Mouse (Mus musculus) heart, embryonic 11.5 days (tissue): ENCODE results near the gene Pgls. TPM values are rescaled to one million over a fixed set of nuclear protein-coding genes. Genes with fewer than 3 reads are reported as not detected.

Experiments used
- ATAC-seq: fragments of 200-750 bp; cut with Nextera tagmentation; replicated peaks from 2 replicates; pipeline ENCODE4 v1.8.0; 2017; ENCODE audit warnings: moderate library complexity; ENCODE audit not compliant: insufficient number of reproducible peaks, low FRiP score, low TSS enrichment
- H3K27ac ChIP-seq: fragments of 300-500 bp; sonication (generic); 2 replicates; pipeline ENCODE4 v1.5.1; 2014; ENCODE audit warnings: mild to moderate bottlenecking, low read depth, low read length
- H3K27me3 ChIP-seq: fragments of 300-500 bp; sonication (generic); 2 replicates; pipeline ENCODE4 v1.6.1; 2014; ENCODE audit warnings: mild to moderate bottlenecking, low read length, mixed read lengths; ENCODE audit not compliant: control insufficient read depth, insufficient read depth
- H3K36me3 ChIP-seq: fragments of 300-500 bp; sonication (generic); 2 replicates; pipeline ENCODE4 v1.6.1; 2014; ENCODE audit warnings: mild to moderate bottlenecking, low read length, moderate library complexity, mixed read lengths; ENCODE audit not compliant: control insufficient read depth, insufficient read depth
- H3K4me1 ChIP-seq: fragments of 300-500 bp; sonication (generic); 2 replicates; pipeline ENCODE4 v1.6.1; 2014; ENCODE audit warnings: low read length; ENCODE audit not compliant: control insufficient read depth, insufficient read depth
- H3K4me2 ChIP-seq: fragments of 300-500 bp; sonication (generic); 2 replicates; pipeline ENCODE4 v1.6.1; 2014; ENCODE audit warnings: mild to moderate bottlenecking, moderate library complexity
- H3K4me3 ChIP-seq: fragments of 300-500 bp; sonication (generic); 2 replicates; pipeline ENCODE4 v1.5.1; 2014; ENCODE audit warnings: low read depth, low read length
- H3K9ac ChIP-seq: fragments of 300-500 bp; sonication (generic); 2 replicates; pipeline ENCODE4 v1.6.1; 2014; ENCODE audit warnings: mild to moderate bottlenecking, low read depth, low read length, moderate library complexity
- H3K9me3 ChIP-seq: fragments of 300-500 bp; sonication (generic); replicated peaks from 2 replicates; pipeline ENCODE4 v1.6.1; 2016; ENCODE audit warnings: low read length; ENCODE audit not compliant: control insufficient read depth
- WGBS: fragments of 180-500 bp; shearing (Covaris S2); extraction: QIAGEN DNeasy Blood & Tissue Kit; methylation state at CpG from one replicate; pipeline ENCODE4 v1.1.7; 2014; ENCODE audit not compliant: insufficient replicate concordance; 5-methylcytosine and 5-hydroxymethylcytosine counted together
- polyA plus RNA-seq: library from polyadenylated mRNA; unstranded; fragments of >200 nt; fragmentation: Nextera tagmentation; extraction: Ambion mirVana; gene quantifications from 2 replicates; pipeline ENCODE4 v1.2.1, GENCODE M21; 2014

The Pgls gene
- polyA plus RNA-seq, 1 experiment from 2014 or later, result 194 TPM

DNA sequence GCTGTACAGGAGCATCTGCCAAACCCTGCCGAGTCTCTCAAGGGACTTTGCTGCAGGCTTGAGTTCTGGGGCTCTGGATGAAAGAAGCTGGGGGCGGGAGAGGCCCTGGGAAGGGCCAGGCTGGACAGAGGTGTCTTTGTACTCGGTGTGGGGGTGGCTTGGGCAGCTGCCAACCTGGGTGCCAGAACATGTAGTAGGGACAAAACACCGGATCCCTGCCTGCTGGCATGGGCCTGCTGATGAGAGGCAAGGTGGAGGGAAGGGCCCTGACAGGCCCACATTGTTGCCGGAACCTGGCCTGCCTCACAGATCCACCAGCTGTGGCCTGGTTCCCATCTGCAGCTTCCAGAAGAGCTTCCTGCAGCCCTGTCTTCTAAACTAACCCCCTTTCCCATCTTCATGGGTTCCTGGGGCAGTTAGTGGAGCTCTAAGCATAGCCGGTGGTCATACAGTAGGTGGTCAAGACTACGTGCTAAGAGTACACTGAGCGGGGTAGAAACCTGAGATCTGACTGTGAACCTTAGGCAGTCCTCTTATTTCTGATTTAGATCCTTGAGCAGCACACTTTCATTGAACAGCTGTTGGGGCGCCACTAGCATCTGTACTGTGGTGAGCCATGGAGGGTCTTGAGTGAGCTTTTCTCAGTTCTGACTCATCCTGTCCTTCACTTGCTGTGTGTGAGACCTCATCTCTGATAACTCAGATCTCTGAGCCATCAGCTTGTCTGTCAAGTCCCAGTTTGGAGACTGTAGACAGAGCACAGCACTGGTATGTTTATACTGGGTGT lies 18.9 kb upstream of the Pgls start:
- H3K9ac ChIP-seq, result no peak overlapping the region
- no peaks in the 10 kb centered on the region for H3K36me3 ChIP-seq
- no peak overlapping the region for H3K4me2 ChIP-seq
- 72% methylated on average over 9 of the region's 9 CpGs for WGBS
- no peak overlapping the region for H3K4me3 ChIP-seq
- peaks cover 12% of the 10 kb centered on the region for H3K4me1 ChIP-seq
- ATAC-seq, result no peak
- peaks cover 13% of the 10 kb centered on the region for H3K27me3 ChIP-seq
- no peaks in the 10 kb centered on the region for H3K9me3 ChIP-seq
- no peak overlapping the region for H3K27ac ChIP-seq

DNA sequence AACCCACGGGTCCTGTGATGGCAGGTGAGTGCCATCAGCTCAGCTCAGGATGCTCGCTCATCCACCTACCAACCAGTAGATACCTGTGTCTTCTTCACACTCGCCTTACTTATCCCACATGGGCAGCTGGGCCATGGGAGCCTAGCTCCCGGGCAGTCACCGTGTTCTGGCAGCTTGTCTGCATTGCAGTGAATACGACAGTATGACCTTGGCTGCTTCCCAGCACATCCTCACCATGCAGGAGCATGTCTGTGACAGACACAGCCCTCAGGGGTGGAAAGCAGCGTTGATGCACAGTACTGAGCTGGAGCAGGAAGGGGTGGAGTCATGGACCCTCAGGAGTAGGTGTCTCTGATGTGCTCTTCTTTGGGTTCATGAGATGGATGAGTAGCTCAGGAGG lies 17.6 kb upstream of the Pgls start:
- Histone ChIP-seq H3K4me1 (peaks cover 7% of the 10 kb centered on the region; the same call in 1 of the 2 replicates), H3K4me2 (no peak overlapping the region), H3K4me3 (no peak overlapping the region), H3K9me3 (no peaks in the 10 kb centered on the region), H3K27me3 (no peaks in the 10 kb centered on the region), H3K9ac (no peak overlapping the region), H3K36me3 (no peaks in the 10 kb centered on the region), H3K27ac (no peak overlapping the region)
- WGBS, result 66% methylated on average over 7 of the region's 7 CpGs
- ATAC-seq, result no peak

DNA sequence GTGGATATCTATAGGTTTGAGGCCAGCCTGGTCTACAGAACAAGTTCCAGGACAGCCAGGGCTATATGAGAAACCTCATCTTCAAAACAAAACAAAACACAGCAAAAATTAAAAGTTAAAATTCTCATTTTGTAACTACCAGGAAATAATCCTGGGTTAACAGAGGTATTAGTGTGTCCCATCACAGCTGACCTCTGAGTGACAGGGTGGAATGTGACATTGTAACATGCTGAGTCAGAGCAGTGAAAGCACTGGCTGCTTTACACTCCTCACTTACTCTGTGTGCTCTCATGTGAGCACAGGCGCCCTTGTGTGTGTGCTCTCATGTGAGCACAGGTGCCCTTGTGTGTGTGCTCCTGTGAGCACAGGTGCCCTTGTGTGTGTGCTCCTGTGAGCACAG lies 17.0 kb upstream of the Pgls start:
- no peak for ATAC-seq
- no peak overlapping the region for H3K4me2 ChIP-seq
- 62% methylated on average over 1 of the region's 1 CpGs for WGBS
- no peak overlapping the region for H3K9ac ChIP-seq
- H3K4me3 ChIP-seq, result no peak overlapping the region
- no peak overlapping the region for H3K27ac ChIP-seq
- H3K9me3 ChIP-seq, result no peaks in the 10 kb centered on the region
- peaks cover 7% of the 10 kb centered on the region; the same call in 1 of the 2 replicates for H3K4me1 ChIP-seq
- H3K27me3 ChIP-seq, result no peaks in the 10 kb centered on the region
- no peaks in the 10 kb centered on the region for H3K36me3 ChIP-seq

DNA sequence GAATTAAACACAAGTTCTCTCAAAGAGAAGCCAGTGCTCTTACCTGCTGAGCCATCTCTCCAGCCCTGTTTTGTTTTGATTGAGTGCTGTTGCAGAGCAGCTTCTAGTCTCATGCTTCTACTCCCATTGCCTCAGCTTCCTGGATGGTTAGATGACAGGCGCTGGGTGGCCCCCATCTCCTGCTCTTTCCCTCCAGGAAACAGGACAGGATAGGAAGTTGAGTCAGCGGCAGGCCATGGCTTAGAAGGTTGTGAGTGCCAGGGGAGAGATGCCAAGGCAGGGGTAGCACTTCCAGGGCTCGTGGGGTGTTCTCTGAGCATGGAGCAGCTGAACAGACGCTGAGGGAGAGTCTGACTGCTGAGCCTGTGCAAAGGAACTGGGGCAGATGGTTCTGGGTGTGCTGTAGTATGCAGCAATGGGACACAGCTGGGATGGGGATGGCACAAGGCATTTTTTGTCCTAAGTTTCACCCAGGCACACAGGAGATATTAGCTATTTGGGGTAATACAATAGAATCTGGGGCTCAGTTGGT lies 14.1 kb upstream of the Pgls start:
- ATAC-seq, result no peak
- Histone ChIP-seq H3K4me3 (no peak overlapping the region), H3K27me3 (0 out of 2 replicates have a peak, but pooled peaks cover 3% of the 10 kb centered on the region), H3K4me1 (no peaks in the 10 kb centered on the region), H3K36me3 (no peaks in the 10 kb centered on the region), H3K4me2 (no peak overlapping the region), H3K9me3 (no peaks in the 10 kb centered on the region), H3K27ac (no peak overlapping the region), H3K9ac (no peak overlapping the region)
- WGBS, result 48% methylated on average over 4 of the region's 4 CpGs

DNA sequence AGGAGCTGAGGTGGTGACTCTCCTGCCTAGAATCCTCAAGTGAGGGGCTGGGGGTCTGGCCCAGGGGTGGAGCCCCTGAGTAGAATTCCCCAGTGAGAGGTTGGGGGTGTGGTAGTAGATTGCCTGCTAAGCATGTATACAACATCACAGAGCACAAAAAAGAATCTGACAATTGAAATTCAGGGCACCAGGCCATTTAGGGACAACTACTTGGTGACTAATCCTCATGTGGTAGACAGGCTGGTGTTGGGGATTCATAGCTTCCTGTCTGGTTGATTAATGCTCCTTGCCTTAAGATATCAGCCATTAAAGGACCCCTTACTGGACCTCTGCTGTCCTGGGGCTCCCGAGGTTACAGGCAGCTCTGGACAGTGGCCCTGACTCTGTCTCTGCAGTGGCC lies 13.0 kb upstream of the Pgls start:
- 63% methylated on average over 1 of the region's 1 CpGs for WGBS
- Histone ChIP-seq H3K4me2 (no peak overlapping the region), H3K9ac (no peak overlapping the region), H3K36me3 (no peaks in the 10 kb centered on the region), H3K27ac (no peak overlapping the region), H3K9me3 (no peaks in the 10 kb centered on the region), H3K4me1 (no peaks in the 10 kb centered on the region), H3K27me3 (0 out of 2 replicates have a peak, but pooled peaks cover 3% of the 10 kb centered on the region), H3K4me3 (no peak overlapping the region)
- ATAC-seq, result no peak

DNA sequence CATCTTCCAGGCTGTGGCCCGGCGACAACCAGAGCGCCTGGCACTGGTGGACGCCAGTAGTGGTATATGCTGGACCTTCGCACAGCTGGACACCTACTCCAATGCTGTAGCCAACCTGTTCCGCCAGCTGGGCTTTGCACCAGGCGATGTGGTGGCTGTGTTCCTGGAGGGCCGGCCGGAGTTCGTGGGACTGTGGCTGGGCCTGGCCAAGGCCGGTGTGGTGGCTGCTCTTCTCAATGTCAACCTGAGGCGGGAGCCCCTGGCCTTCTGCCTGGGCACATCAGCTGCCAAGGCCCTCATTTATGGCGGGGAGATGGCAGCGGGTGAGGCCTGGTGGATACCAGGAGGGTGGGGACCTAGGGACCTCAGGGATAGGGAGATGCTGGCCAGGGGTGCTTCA lies 12.5 kb upstream of the Pgls start:
- Histone ChIP-seq H3K9me3 (no peaks in the 10 kb centered on the region), H3K9ac (no peak overlapping the region), H3K4me1 (no peaks in the 10 kb centered on the region), H3K27me3 (0 out of 2 replicates have a peak, but pooled peaks cover 3% of the 10 kb centered on the region), H3K4me2 (no peak overlapping the region), H3K36me3 (no peaks in the 10 kb centered on the region), H3K27ac (no peak overlapping the region), H3K4me3 (no peak overlapping the region)
- 86% methylated on average over 14 of the region's 14 CpGs for WGBS
- no peak for ATAC-seq

DNA sequence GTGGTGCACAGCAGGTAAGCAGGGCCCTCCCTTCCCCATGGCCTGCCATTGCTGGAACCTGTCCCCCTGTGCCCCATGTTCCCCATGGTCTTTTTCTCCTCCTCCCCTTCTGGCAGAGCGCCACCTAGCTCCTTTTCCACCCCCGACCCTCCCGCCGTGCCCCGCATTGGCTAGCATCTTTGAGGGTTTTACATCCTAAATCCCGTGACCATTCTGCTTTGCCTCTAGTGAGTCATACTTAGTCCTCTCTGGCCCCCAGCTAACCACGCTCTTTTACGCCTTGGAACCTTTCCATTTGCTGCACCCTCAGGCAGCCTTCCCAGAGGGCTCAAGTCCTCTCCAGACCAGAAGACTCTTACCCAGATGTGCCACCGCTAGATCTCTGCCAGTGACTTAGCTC lies 11.8 kb upstream of the Pgls start:
- Histone ChIP-seq H3K27ac (no peak overlapping the region), H3K27me3 (0 out of 2 replicates have a peak, but pooled peaks cover 6% of the 10 kb centered on the region), H3K36me3 (no peaks in the 10 kb centered on the region), H3K4me1 (no peaks in the 10 kb centered on the region), H3K9me3 (no peaks in the 10 kb centered on the region), H3K9ac (no peak overlapping the region), H3K4me3 (no peak overlapping the region), H3K4me2 (no peak overlapping the region)
- ATAC-seq, result no peak
- 47% methylated on average over 9 of the region's 9 CpGs for WGBS

DNA sequence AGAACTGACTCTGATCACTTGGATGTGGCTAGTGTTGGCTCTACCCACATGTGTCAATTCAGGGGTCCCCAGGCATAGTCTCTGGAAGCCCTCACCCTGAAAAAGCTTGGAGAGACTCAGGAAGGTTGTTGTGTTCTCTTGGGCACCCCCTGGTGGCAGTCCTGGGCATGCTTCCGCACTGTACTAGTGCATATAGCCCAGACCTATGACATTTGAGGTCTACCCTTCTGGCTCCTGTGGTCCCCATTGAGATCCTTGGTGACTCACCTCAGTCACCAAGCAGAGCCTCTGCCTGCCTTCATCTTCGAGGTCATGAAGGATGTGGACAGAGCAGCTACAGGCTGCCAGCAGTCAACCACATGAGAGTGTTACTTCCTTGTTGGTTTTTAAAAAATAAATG lies 5.1 kb upstream of the Pgls start:
- H3K36me3 ChIP-seq, result no peaks in the 10 kb centered on the region
- H3K4me3 ChIP-seq, result no peak overlapping the region
- peaks cover 5% of the 10 kb centered on the region for H3K4me1 ChIP-seq
- ATAC-seq, result no peak
- H3K4me2 ChIP-seq, result no peak overlapping the region
- no peak overlapping the region for H3K9ac ChIP-seq
- no peaks in the 10 kb centered on the region for H3K9me3 ChIP-seq
- no peak overlapping the region for H3K27ac ChIP-seq
- H3K27me3 ChIP-seq, result 0 out of 2 replicates have a peak, but pooled peaks cover 3% of the 10 kb centered on the region
- WGBS, result 82% methylated on average over 2 of the region's 2 CpGs

DNA sequence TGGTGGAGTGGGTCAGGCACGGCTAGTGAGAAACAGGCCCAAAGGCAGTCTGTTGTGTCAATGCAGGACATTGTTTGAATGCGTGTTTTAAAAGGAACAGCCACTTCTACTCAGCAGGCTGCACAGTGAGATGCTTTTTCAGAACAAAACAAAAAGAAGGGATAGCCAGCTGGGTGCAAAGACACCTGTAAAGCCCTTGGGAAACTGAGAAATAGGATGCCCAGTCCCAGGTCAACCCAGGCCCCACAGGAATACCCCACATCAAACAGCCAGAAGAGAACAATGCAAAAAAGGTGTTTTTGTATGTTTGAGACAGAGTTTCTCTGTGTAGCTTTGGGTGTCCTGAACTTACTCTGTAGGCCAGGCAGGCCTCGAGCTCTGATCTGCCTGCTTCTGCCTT lies 3.2 kb upstream of the Pgls start:
- Histone ChIP-seq H3K4me1 (peaks cover 12% of the 10 kb centered on the region), H3K9me3 (no peaks in the 10 kb centered on the region), H3K4me3 (no peak overlapping the region), H3K27me3 (0 out of 2 replicates have a peak, but pooled peaks cover 3% of the 10 kb centered on the region), H3K27ac (no peak overlapping the region), H3K4me2 (no peak overlapping the region), H3K9ac (no peak overlapping the region), H3K36me3 (no peaks in the 10 kb centered on the region)
- WGBS, result 69% methylated on average over 3 of the region's 3 CpGs
- no peak for ATAC-seq
